Mouse (Mus musculus): ENCODE measurements around the gene Gpr141. TPM values are rescaled to one million over a fixed set of nuclear protein-coding genes. Genes with fewer than 3 reads are reported as not detected.

The Gpr141 gene
- total RNA-seq, 2 experiments from 2014 or later, result 5.4 to 12.2 TPM

DNA sequence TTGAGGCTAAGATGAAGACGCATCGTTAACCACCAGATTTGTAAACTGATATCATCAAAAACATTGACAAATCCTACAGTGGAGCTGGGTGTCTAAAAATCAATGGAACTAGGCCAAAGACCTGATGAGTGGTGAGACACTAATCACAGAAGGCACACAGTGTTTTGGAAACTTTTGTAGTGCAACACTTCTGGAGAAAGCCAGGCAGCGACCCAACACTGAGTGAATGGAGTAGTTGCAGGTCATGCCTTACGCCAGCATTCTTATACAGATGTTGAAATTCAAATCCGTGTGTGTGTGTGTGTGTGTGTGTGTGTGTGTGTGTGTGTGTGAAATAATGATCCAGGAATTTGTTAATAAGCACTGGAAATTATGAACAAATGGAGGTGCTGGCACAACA is 79.5 kb downstream of the Gpr141 start:
- no peak for ATAC-seq (replicated peaks; ENCODE audit: low FRiP score, poor library complexity, severe bottlenecking)

DNA sequence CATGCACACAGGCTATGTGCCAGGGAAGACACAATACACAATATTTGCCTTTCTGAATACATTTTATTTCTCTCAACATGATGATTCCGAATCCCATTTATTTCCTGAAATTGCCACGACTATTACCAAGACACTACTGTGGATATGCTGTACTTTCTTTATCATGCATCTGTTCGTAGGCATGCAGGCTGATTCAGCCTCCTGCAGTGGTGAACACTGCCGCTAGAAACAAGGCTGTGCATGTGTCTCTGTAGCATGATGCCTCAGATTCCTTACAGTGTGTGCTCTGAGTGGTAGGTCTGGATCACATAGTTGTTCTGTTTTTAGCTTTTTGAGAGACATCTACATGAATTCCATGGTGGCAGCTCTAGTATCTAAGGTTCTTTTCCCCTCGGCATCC is 89.5 kb downstream of the Gpr141 start:
- no peak for ATAC-seq (replicated peaks; ENCODE audit: low FRiP score, poor library complexity, severe bottlenecking)

DNA sequence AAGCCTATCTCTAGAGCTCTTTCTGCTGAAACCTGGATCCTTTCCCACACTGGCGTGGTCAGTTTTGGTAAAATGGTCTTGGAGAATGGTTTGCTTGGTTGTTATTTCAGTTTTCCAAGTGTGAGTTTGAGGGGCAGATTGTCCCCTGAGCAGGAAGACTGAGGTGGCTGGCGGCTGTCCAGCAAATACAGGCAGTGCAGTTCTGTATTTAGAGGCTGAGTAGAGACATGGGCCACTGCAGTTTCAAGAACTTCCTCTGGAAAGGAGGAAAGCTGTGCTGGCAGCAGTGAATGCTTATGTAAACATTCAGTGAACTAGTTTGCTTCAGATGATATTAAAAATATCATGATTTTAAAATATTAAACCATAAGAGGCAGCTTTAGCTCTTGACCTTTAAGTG is 93.2 kb downstream of the Gpr141 start:
- no peak for ATAC-seq (replicated peaks; ENCODE audit: low FRiP score, poor library complexity, severe bottlenecking)

DNA sequence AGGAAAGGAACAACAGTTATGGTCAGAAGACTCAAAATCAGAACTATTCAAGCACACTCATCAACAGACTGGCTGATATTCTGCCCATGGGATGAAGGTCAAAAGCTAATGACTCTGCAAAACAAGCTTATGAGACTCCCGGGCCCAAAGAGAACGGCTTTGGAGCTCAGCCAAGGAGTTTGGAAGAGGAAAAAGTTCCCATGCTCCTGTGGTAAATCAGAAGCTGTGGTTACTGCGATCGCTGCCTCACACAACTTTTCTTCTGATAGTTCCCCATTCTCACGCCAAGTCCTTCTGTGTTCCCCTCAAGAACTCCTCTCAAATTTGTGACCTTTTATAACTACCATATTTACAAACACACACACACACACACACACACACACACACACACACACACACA is 105.1 kb downstream of the Gpr141 start:
- no peak for ATAC-seq (replicated peaks; ENCODE audit: low FRiP score, poor library complexity, severe bottlenecking)

DNA sequence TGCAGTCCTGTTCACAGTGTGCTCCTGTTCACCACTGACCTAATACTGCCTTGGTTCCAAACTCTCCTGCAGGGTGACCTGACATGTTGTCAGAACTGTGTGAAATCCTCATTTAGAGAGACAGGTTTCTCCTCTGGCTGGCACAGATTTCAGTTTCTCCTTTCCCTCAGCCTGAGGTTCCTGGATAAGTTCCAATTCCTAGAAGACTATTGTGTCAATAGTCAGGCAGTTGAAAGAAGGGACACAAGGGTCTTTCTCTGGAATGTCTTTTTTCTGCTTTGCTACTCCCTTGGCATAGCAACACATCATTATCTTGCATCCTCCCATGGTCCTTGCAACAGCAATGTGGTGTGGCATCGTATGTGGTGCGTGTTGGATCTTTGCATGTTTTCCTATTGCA is 106.9 kb downstream of the Gpr141 start:
- no peak for ATAC-seq (replicated peaks; ENCODE audit: low FRiP score, poor library complexity, severe bottlenecking)

GRCm38 (mm10) chr13:19703806-19704205 is 120.3 kb downstream of the Gpr141 start:
- no peak for ATAC-seq (replicated peaks; ENCODE audit: low FRiP score, poor library complexity, severe bottlenecking)

DNA sequence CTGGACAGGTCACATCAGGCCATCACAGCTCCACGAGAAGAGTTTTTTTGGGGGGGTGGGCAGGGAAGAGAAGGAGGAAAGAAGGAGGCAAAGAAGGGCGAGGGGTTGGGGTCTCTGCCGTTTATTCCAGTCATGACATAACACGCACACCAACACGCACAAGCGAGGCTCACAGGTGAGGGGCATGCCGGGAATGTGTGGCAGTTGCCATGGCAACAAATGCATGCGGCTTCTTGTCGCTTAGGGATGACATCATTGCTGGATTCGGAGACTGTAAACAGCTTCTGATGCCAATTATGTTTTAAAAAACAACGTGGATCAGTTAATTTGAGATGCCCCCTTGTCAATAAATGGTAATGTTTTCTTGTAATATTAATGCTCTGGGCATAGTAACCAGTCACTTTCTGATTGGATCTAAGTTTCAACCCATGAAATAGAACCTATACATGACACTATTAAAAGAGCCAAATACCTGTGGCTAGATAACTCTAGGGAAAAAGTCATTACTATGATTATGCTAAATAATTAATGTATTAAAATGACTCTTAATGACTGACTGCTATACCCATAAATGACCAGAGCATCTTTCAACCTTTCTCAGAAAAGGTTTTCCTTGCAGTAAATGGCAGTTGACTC is 122.5 kb downstream of the Gpr141 start:
- ATAC-seq (replicated peaks; ENCODE audit: low FRiP score, poor library complexity, severe bottlenecking), result no peak

DNA sequence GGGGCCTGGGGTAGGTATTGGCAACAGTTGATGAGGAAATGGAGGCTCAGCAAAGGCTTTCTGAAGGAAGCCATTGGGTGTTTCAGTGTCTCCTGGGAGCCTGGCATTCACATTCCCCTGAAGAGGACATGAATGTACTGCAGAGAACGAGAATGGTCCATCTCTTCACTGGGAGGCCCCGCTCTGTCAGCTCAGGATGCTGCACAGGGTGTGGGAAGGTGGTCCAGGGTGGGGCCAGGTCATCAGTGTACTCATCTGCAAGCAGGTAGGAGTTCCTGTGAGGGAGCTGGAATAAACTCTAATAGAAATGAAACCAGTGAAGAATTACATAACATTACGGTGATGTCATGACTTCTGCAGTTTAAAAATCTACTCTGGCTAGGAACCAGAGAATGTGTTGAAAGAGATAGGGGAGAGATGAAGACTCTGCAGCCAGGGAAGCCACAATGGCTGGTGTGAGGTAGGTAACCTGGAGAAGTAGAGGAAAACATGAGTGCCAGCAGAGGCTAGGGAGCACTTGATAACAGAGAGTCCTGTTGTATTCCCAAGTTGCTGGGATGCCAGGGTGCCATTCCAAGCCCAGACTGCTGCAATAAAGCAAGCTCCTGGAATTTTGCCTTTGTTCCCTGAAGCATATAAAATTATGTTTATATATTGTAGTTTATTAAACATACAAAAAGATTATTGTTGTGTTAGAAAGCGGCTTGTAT is 123.2 kb downstream of the Gpr141 start:
- ATAC-seq (replicated peaks; ENCODE audit: low FRiP score, poor library complexity, severe bottlenecking), result no peak

Other genes starting within 250 kb of the Gpr141 start
- 10.8 and 17.6 TPM in 2 replicates for gene Epdr1, start 204.3 kb downstream of the Gpr141 start, total RNA-seq (2015; ENCODE audit: low replicate concordance)
- gene Epdr1, start 204.3 kb downstream of the Gpr141 start, total RNA-seq (2017; ENCODE audit: low replicate concordance), result 8.0 and 16.9 TPM in 2 replicates
- 2.9 and 5.0 TPM in 2 replicates for gene Sfrp4, start 201.2 kb downstream of the Gpr141 start, total RNA-seq (2015; ENCODE audit: low replicate concordance)
- gene Sfrp4, start 201.2 kb downstream of the Gpr141 start, total RNA-seq (2017; ENCODE audit: low replicate concordance), result 2.3 and 2.5 TPM in 2 replicates
- gene Nme8, start 126.5 kb downstream of the Gpr141 start, total RNA-seq (2015; ENCODE audit: low replicate concordance), result not detected in 2 replicates
- gene Nme8, start 126.5 kb downstream of the Gpr141 start, total RNA-seq (2017; ENCODE audit: low replicate concordance), result not detected in 2 replicates